Mouse (Mus musculus) cerebellum, adult (tissue): ENCODE data around the gene Gm29797.
A peak's percentile ranks its signal among the peaks of the same experiment; 100 is the strongest.

Experiments used
- ATAC-seq: cut with Nextera tagmentation; 2 replicates; pipeline ENCODE4 v1.9.2; 2017; ENCODE audit warnings: mild to moderate bottlenecking, moderate library complexity, mixed read lengths; ENCODE audit not compliant: insufficient number of reproducible peaks, low FRiP score, low TSS enrichment

The Gm29797 gene

GRCm38 (mm10) chr2:181656734-181657133 is at the start of gene Gm29797:
Gene Gm29797, plus strand, starts transcription at chr2:181657034.
- no peak for ATAC-seq

DNA sequence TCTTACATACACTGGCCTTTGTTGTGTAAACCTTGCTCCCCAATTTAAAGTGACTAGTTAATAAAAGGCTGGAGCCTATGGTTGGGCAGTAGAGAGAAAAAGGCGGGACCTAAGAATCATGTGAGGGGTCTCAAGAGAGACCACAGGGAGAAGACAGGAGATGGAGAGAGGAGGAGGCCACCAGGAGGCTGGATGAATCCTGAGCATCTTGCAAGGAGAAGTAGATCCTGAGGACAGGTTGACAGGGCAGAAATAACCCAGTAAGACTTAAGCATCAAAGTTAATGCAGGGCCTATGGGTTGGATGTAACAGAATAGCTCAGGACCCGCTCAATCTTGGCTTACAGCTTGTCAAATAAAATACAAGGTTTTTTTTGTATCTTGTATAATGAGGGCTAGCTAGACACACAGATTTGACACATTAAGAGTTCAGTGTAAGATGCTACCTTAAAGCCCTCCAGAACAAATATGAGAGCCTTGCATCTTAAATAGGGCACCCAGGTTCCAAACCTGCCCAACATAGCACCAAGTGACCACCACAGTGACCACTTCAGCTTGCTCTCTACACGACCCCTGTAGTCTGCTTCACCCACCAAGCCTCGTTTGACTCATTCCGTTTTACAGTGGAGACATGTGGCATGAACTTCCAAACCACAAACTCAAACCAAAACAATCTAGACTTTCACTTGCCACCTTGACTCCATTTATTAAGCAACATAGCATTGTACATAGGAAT is 37.9 kb upstream of the Gm29797 start:
- no peak for ATAC-seq

GRCm38 (mm10) chr2:181623401-181623800 is 33.4 kb upstream of the Gm29797 start:
- ATAC-seq = no peak

DNA sequence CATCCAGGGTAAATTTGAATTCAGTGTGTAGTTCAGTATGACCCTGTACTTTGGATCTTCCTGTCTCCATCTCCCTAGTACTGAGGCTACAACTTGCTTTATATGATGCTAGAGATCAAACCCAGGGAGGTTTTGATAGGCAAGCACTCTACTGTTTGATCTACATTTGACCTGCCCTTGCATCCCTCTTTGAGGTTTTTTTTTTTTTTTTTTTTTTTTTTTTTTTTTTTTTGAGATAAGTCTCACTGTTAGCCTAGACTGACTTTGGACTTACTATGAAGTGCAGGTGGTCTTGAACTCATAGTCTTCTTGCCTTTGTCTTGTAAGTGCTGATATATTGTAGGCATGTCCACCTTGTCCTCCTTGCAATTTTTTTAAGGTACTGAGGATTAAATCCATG is 28.4 kb upstream of the Gm29797 start:
- no peak for ATAC-seq

DNA sequence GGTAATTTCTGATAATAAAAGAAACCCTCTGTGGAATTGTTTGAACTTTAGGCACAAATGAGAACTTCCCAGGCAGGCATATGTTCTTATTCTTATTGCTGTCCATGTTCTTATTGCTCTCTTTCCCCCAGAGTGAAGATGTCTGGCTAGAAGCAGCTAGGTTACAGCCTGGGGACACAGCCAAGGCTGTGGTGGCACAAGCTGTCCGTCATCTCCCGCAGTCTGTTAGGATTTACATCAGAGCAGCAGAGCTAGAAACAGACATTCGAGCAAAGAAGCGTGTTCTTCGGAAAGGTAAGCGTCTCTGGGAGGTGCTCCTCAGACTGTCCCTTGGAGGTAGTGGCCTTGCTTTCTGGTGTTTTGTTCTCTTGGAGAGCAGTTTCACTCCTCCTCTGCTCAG is 24.2 kb upstream of the Gm29797 start:
- peak; percentile 61; the same call in 1 of the 2 replicates for ATAC-seq

GRCm38 (mm10) chr2:181635865-181636264 is 21.0 kb upstream of the Gm29797 start:
- ATAC-seq = no peak

DNA sequence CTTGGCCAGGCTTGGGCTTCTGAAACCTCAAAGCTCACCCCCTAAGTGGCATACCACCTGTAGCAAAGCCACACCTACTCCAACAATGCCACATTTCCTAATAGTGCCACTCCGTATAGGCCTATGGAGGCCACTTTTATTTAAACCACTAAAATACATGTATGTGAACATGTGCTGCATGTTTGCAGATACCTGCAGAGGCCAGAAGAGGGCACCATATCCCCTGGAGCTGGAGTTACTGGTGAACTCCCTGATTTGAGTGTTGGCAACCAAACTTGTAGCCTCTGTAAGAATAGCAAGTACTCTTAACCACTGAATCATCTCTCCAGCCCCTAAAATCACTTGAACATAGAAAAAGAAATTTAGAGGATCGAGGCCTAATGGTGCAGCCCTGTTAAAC is 12.5 kb upstream of the Gm29797 start:
- no peak for ATAC-seq

DNA sequence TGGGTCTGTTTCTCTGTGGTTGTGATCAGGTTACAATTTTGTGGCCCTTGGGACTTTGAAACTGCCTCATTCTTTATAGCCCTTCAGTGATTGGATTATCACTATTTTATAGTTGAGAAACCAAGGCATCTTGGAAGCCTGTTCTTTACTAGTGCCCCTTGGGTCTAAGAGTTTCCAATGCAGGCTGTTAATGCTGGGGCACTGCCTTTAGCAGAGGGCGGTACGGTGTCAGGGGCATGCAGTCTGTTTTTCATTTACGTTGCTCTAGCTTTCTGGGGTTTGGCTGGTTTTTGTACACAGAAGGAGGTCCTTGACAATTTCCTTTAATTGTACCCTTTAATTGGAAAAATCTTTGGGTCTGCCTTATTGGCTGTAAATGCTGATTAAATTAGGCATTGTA is 11.2 kb upstream of the Gm29797 start:
- no peak for ATAC-seq

GRCm38 (mm10) chr2:181646626-181647472 is 10.0 kb upstream of the Gm29797 start:
- no peak for ATAC-seq

DNA sequence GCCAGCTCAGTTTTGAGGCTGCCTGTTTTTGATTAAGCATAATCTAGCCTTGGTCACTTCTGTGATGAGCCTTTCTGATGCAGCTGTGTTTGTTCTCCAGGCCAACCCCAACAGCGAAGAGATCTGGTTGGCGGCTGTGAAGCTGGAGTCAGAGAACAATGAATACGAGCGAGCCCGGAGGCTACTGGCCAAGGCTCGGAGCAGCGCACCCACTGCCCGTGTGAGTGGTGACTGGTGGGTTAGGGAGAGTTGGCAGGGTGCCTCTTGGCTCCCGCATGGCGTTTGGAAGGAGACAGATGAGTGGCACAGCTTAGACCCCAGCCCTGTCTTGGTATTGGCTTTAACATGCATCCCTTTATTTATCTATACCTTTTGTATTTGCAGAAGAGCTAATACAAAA is 7.9 kb upstream of the Gm29797 start:
- no peak for ATAC-seq

DNA sequence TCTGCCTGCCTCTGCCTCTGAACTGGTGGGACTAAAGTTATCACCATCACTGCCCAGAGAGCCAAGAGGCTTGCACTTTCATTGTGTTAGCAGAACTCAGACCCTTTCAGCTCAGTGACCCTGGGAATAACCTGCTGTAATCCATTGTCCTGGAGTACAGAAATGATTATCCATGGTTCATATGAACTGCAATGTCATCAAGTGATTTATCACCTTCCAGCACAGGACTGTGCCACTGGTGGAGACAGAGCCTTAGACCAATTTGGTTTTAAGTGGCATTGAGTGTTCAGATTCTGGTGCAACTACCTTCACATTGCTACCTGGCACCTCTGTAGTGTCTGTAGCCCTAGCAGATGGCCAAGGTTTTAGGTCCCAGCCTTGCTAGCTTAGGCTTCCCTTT is 3.8 kb upstream of the Gm29797 start:
- no peak for ATAC-seq

- ATAC-seq = no peak
These were observed 3.3 kb upstream of the Gm29797 start for GRCm38 (mm10) chr2:181653523-181653922.

GRCm38 (mm10) chr2:181657441-181657840 is 607 bp downstream of the Gm29797 start:
- no peak for ATAC-seq

DNA sequence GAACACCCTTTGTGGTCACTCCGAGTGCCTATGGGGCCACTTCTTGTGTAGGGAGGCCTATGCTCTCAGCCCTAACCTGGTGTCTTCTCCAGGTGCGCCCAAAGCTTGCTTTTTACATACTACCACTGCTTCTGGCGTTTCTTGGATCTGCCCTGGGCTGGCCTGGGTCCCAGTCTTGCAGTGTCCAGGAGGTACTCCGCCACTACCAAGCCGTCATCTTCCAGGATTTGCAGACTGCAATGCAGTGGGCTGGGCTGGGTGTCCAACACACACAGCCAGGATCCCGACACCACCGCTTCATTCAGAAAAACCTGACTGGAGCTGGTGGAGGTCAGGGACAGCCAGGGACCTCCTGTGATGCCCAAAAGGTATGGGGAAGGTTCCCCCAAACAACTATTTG is 1.7 kb downstream of the Gm29797 start:
- ATAC-seq = no peak

GRCm38 (mm10) chr2:181658930-181659555 is 2.2 kb downstream of the Gm29797 start:
- no peak for ATAC-seq

- ATAC-seq = peak; percentile 72
These were observed 2.8 kb downstream of the Gm29797 start for GRCm38 (mm10) chr2:181659609-181660055.

DNA sequence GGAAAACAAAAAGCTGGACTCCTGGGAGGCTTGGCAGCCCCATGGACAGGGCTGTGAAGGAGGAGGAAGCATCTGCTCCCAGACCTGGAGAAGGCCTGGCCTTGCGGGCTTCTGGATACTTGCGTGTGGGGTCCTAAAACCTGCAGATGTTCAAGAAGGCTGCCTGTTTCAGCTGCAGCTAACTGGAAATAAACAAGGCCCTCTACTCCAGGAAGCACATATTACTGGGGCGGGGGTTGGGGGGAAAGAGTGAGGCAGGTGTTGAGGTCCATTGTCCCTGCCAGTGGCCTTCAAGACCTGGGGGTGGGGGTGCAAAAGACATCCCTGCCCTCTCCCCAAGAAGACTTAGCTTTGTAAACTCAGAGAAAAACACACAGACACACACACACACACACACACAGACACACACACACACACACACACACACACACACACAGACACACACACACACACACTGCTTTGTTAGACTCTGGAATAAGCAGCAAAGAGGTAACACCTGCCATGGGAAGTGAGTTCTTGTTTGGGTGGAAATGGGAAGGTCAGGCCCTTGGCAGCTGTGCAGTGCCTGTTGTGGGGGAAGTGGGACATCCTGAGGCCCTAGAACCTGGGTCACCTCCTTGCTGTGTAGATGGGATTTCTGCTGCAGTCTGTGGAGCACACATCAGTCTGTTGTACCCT is 5.9 kb downstream of the Gm29797 start:
- ATAC-seq = no peak

GRCm38 (mm10) chr2:181663298-181663630 is 6.4 kb downstream of the Gm29797 start:
- no peak for ATAC-seq

- no peak for ATAC-seq
These were observed 13.6 kb downstream of the Gm29797 start for GRCm38 (mm10) chr2:181670285-181670912.

DNA sequence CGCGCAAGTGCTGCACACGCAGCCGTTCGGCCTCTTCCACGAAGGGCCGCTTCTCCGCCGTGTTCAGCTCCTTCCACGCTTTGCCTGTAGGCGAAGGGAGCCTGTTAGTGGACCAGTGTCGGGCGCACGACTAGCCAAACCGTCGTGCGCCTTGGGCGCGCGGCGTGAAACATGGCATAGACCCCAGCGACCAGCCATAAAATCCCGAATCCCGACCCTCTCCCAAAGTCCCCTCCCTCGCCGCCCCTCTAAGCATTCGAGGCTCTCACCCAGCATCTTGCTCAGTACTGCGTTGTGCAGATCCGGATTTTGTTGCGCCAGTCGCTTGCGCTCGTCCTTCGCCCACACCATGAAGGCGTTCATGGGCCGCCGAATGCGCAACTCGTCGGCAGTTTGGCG is 14.1 kb downstream of the Gm29797 start:
- ATAC-seq = no peak
